Mouse (Mus musculus) CD8-positive naive resting alpha-beta T cell, adult 2 months (primary cell): ENCODE results near the gene Chdh.

ENCODE experiments used
- DNase-seq, 2 experiments: peaks; one replicate each; pipeline ENCODE4 v3.0.0; 2022; ENCODE audit warnings: low read depth in 2 of 2, low spot score in 2 of 2

Chdh gene

GRCm38 (mm10) chr14:30008733-30009575, at the start of gene Chdh, which contains the start of gene Il17rb:
Gene Chdh (plus strand): TSS chr14:30009023.
Gene Il17rb (minus strand): TSS chr14:30008896.
- no peak for DNase-seq

- DNase-seq: no peak
These were observed 41.2 kb upstream of the Chdh start for GRCm38 (mm10) chr14:29967611-29968010.

GRCm38 (mm10) chr14:29968075-29968821, 40.6 kb upstream of the Chdh start, which contains the start of gene Selenok:
Gene Selenok (plus strand): TSS chr14:29968308.
- DNase-seq: peak; percentile 90

- DNase-seq: no peak
These were observed 37.4 kb upstream of the Chdh start for GRCm38 (mm10) chr14:29971446-29971845.

GRCm38 (mm10) chr14:29971993-29972392, 36.8 kb upstream of the Chdh start:
- no peak for DNase-seq

- no peak for DNase-seq
These were observed 31.9 kb upstream of the Chdh start for GRCm38 (mm10) chr14:29976927-29977326.

- DNase-seq: peak; percentile 55 to 61
These were observed 30.3 kb upstream of the Chdh start, which contains the start of gene Actr8 for GRCm38 (mm10) chr14:29978254-29979204. Gene Actr8 (plus strand): TSS chr14:29978337.

GRCm38 (mm10) chr14:29980447-29981205, 28.2 kb upstream of the Chdh start:
- DNase-seq: peak; percentile 18 to 25

- DNase-seq: no peak
These were observed 22.7 kb upstream of the Chdh start for GRCm38 (mm10) chr14:29986096-29986495.

GRCm38 (mm10) chr14:29987276-29987675, 21.5 kb upstream of the Chdh start:
- DNase-seq: no peak

GRCm38 (mm10) chr14:29987739-29988138, 21.1 kb upstream of the Chdh start:
- DNase-seq: no peak

- no peak for DNase-seq
These were observed 20.5 kb upstream of the Chdh start for GRCm38 (mm10) chr14:29988337-29988736.

- no peak for DNase-seq
These were observed 13.8 kb upstream of the Chdh start for GRCm38 (mm10) chr14:29994976-29995375.

- DNase-seq: no peak
These were observed 12.6 kb upstream of the Chdh start for GRCm38 (mm10) chr14:29996000-29996751.

- DNase-seq: no peak
These were observed 11.5 kb upstream of the Chdh start for GRCm38 (mm10) chr14:29997345-29997744.

GRCm38 (mm10) chr14:29998747-29999474, 9.9 kb upstream of the Chdh start:
- DNase-seq: no peak

GRCm38 (mm10) chr14:29999475-29999811, 9.4 kb upstream of the Chdh start:
- no peak for DNase-seq

- DNase-seq: no peak
These were observed 1.2 kb downstream of the Chdh start for GRCm38 (mm10) chr14:30009864-30010560.
